Mouse (Mus musculus) brain, embryonic 18.5 days (tissue): ENCODE measurements around the gene Snap23.

ENCODE experiments used
- DNase-seq: peaks from one replicate; pipeline ENCODE4 v3.0.0-alpha.2; 2012; ENCODE audit warnings: low read depth, low spot score

Snap23 gene

DNA sequence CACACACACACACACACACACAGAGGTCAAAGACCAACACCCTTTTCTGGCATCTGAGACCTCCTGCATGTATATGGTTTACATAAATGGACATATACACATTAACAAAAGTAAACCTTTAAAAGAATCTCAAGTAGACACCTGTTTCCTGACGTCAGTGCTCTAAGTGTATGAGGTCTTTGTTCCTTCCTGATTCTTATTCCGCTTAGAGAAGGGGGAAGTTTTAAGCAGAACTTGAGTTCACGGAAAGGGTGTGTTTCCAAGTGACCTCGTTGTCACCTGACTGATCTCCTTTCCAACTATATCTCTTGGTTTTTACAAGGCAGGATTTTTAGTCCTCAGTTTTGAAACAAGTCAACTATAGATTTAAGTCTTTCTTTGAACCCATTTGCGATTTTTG lies 10.8 kb downstream of the Snap23 start:
- DNase-seq: no peak

DNA sequence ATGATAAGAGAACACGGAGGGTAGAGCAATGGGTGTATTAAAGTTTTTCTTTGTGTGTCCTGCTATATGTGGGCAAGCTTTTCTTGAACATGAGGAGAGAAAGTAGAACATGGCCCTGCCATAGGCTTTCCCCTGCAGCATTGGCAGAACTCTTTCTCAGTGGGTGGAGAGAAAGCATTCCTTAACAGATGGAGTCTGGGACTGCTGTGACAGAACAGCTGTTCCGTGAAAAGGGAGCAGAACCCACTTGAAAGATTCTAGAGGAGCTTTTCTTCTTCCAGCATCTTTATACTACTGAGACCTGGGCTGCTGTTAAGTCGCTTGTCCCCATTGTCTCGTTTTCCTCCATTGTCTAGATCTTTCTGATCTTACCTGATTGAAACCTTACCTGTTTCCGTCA lies 22.3 kb downstream of the Snap23 start:
- DNase-seq: no peak

DNA sequence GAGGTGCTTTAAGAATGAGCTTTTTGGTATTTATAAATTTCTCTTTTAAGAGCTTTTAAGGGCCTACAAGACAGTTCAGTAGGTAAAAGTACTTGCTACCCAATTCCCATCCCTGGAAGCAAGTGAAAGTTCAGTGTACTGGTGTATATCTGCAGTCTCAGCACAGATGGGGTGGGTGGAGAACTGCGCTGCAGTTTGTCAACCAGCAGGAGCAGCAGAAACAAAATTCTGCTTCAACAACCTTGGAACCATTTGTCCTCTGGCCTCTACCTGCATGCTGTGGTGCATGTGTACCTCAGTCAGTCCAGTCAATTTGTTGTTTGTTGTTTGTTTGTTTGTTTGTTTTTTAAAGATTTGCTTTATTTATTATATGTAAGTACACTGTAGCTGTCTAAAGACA lies 24.8 kb downstream of the Snap23 start:
- DNase-seq: no peak

DNA sequence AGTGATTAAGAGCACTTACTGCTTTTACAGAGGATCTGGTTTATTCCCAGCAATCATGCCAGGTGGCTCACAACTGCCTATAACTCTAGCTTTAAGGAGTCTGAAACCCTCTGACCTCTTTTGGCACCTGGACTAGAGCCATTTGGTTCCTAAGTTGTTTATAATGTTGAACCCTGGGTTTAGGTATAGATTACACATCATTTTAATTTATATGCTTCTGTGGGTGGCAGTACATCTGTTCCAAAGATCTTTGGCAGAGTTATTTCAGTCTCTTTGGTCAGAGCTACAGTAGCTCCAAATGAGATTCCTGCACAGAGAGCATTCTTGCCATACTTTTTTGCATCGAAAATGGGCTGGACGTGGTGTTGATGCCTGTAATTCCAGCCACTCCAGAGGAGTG lies 30.3 kb downstream of the Snap23 start:
- no peak for DNase-seq

DNA sequence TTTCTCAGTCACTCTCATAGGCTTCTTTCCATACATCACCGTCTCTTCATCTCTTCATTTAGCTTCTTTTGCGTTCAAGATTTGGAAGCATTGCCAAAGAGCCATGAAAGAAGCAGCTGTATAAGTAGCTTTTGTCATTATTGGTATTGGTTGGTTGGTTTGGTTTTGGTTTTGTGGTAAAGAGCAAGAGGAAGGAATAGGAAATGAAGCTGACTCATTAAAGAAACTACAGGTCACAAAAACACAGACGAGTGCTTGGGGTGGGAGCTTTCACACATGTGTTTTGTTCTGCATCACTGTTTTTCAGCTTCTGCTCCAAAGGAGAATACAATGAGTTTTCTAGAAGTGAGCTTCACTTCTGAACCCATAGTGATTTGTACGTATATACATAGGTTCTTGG lies 32.0 kb downstream of the Snap23 start:
- no peak for DNase-seq

DNA sequence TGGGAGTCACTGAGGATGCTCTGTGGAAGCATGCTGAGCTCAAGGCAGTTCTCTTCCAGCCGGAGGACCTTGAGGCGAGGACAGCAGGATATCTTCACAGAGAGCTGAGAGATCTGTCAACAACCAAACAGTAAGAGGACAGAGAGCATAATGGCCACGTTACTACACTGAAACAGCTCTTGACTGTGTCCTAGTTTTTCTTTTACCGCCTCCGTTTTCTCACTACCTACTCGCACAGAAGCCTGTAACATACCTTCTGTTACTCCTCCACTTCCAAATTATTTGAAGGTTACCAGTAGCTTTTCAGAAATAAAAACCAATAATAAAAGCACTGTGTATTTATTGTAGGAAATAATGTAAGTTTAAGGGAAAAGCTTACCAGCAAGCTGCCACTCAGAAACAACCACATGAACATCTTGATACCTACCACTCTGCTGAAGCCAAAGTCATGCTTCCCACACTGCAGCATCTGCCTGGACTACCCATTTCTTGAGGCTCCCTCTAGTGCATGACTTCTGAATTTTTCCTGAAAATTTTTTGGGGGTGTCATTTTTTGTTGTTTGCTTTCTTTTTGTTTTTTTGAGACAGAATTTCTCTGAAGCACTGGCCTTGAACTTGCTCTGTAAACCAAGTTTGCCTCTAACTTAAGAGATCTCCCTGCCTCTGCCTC lies 38.7 kb downstream of the Snap23 start:
- no peak for DNase-seq

DNA sequence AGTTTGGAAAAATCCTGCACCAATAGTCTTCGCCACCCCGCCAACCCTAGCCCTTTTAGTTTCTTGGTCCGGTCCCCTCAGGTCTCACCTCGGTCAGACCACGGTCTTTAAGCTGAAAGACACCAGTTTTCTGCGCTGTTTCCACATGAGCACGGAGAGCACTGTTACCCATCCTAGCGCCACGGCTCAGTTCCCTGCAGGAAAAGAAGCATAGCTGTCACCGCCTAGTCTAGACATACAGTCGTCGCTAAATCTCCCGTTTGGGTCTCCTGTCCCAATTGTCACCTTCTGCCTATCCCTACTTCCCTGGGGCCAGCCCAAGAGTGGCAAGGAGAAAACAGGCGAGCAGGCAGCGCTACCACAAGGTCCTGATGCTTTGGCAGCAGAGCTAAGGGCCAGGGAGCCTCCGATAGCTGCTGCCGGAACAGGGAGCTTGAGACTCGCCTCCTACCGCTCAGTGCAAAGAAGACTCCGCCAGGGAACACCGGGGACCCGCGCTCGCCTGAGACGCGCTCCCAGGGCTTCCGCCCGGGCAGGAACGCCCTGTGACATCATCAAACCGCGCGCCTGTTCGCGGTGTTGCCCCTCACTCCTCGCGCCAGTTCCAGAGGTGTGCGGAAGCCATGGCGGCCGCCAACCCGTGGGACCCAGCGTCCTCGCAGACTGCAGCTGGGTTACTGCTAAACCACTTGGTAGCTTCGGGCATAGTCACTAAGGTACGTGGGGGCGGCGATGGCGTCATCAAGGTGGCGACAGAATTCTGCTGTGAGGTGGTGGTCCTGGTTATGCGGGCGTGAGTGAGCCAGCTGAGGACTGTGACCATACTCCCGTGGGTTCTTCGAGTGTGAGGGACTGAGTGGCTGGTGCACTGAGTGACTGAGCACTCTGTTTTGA lies 41.6 kb downstream of the Snap23 start, which contains the start of the genes Haus2 and Lrrc57:
Gene Haus2, plus strand, starts transcription at position 554 of the 894 bp plus-strand sequence.
Gene Lrrc57, minus strand, starts transcription at position 691 of the 894 bp plus-strand sequence.
- peak; percentile 74 for DNase-seq

DNA sequence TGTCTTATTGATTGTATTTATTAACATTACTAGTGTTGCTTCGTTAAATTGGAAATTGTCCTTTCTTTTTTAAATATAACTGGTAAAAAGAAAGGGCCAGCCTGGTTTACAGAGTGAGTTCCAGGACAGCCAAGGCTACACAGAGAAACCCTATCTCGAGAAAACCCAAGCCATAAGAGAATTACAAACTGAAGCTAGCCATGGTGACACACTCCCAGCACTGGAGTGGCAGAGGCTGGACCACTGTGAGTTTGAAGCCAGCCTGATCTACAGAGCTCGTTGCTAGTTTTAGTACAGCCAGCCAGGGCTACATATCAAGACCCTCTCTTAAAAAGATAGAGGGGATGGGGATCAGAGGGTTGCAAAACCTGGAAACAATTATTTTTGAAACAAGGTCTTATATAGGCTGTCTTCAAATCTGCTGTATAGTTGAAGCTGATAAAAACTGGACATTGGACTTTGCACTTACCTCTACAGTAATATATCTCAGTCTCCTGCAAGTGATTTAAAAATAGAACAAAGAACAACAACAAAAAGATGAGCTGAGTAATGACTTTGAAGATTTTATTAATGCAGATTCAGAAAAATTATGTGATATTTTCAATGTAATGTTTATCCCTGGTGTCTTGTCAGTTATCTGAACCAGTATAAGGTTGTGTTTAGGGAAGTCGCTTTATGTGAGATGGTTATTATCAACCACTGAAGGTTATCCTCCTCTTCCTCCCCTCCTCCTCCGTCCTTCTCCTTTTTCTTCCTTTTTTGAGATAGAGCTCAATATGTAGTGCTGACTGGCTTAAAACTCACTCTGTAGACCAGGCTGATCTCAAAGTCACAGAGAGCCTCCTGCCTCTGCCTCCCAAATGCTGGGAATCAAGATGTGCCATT lies 49.0 kb downstream of the Snap23 start:
- DNase-seq: no peak

DNA sequence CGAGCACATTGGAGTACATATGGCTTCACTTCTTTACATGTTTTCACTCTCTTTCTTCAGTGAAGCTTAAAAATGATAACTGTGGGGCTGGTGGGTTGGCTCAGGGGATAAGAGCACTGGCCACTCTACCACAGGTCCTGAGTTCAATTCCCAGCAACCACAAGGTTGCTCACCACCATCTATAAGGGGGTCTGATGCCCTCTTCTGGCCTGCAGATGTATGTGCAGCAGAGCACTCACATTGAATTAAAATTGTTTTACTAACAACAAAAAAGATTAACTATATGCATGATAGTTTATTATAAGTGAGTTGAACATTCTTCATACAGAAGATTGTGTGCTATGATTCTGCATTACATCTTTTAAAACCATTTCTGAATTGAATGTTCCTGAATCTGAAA lies 52.1 kb downstream of the Snap23 start:
- DNase-seq: no peak

DNA sequence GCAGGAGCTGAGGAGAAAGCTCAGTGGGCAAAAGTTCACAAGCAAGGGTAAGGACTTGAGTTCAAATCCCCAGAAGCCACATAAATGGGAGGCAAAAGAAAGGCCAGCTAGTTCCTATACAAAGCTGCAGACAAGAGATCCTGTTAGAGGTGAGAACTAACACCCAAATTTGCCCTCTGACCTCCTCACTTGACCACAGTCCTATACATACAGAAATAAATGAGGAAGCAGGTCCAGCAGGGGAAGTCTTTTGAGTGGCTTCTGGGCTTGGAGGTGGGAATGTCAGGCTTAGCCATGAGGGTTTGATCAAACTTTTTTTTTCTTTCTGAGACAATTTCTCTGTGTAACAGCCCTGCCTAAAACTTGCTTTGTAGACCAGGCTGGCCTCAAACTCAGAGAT lies 55.4 kb downstream of the Snap23 start:
- no peak for DNase-seq

DNA sequence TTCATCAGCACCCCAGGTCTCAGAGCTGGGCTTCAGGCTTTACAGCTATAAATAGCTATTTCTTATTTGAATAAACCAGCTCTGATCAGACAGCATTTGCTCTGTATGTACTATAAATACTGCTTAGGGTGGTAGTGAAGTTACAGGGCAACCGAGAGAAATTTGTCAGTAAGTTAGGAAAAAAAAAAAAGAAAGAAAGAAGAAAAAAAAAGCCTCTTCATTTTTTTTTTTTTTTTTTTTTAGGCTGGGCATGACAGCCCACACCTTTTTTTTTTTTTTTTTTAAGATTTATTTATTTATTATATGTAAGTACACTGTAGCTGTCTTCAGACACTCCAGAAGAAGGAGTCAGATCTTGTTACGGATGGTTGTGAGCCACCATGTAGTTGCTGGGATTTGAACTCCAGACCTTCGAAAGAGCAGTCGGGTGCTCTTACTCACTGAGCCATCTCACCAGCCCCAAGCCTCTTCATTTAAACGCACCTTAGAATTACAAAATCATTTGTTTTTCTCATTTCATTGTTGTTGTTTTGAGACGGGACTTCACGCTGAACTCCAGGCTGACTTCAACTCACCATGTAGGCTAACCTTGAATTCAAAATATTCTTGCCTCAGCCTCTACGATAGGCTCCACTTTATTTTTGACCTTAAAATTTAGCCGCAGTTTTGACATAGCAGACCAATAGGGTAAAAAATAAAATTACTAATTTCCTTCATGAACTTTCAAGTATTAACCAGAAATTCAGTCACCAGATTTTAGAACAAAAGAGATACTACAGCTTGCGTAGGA lies 60.8 kb downstream of the Snap23 start:
- no peak for DNase-seq

DNA sequence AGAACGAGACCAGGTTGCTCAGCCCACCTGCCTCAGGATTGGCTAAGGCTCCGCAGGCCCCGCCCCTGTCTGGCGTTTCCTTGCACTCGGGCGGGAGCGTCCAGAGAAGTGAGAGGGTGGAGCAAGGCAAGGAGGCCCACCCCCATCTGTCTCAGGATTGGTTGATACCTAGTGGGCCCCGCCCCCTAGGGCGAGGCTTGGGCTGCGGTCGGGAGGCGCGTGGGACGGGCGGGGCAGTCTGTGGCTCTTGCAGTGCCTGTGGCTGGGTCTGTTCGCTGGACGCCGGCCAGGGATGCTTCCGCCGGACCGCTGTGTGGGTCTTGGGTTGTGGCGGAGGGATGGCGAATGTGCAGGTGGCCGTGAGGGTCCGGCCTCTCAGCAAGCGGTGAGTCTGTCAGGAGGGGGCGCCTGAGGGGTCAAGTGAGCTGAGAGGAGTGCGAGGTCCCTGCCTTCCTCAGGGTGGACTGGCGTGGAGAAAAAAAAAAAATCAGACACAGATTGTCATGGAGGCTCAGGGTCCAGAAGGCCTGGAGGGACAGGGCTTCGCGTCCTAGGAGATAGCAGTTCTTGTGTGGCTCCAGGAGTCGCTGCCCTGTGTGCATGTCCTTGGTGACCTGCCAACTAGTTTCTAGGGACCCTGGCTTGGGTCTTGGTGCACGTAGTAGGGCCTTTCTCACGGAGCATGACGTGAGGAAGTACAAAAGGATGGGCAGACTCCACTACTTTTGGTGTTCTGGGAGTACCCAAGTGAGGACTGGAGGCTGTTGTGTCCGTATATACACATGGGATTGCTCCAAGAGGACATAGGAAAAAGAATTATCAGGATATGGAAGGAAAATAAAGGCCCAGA lies 61.6 kb downstream of the Snap23 start, which contains the start of gene Stard9:
Gene Stard9, plus strand, starts transcription at position 236 of the 850 bp plus-strand sequence.
- DNase-seq: peak; percentile 98

DNA sequence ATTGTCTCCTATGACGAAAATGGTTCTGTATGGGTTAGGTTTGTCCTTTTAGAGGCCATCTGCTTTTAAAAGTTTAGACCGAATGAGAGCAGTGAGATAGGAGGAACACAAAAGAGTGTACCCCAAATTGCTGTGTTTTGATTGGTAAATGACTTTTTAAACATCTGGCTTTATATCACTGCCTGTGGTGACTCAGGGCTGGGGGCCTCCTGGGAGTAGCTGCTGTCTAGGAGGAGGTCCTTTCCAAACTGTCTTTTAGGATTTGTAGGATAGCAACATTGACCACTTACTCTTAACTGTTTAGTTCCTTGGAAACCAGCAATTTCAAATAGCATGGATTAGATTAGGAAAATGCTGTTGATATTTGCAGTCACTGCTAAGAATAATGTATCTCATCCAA lies 62.8 kb downstream of the Snap23 start:
- no peak for DNase-seq

DNA sequence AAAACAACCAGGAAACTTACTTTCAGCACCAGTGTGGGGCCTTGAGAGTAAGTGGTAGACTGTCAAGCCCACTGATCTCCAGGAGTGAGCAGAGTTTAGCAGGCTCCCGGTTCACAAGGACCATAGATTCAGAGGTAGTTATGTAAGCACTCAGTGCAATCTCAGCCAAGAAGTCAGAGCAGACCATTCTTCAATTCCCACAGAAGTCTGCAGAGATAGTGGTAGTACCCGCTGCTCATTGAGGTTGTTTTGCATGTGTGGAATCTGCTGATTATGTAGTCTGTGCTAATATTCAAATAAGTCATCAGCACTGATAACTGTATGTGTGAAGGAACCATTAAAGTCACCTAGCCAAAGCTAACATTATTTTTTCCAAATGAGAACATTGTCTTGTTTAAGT lies 63.2 kb downstream of the Snap23 start:
- DNase-seq: no peak

DNA sequence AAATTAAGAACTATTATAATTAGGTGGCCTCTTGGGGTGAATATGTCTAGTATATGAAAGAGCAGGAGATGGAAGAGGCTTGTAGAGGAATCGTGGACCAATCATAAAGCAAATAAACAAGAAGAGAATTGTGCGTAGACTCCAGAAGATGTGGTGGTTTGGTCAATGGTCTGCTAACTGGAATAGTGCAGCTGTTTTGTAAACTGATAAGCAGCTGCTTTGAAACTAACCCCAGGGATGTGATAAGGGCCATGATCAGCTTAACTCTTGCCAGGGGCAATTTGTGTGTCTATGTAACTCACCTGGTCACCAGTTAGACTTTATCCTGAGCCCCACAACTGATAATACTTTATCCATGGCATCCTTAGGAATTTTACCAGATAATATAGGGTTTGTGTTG lies 64.0 kb downstream of the Snap23 start:
- DNase-seq: no peak

DNA sequence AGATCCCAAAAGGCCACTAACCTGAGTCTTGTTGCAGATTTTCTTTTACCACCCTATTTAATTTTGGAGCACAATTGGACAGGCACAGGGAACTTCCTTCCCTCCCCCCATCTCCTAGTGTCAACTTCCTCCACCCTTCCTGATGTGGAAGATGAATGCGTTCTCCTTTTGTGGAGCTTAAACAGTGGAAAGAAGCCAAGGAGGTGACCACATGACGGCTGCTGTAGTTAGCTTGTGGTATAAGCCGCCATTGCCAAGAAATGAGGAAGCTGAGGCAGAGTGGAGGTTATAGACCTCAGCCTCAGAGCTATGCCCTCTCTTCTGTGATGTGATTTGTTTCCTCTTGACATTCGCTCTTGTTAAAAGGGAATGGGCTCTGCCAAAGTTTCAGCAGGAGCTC lies 64.5 kb downstream of the Snap23 start:
- DNase-seq: no peak

DNA sequence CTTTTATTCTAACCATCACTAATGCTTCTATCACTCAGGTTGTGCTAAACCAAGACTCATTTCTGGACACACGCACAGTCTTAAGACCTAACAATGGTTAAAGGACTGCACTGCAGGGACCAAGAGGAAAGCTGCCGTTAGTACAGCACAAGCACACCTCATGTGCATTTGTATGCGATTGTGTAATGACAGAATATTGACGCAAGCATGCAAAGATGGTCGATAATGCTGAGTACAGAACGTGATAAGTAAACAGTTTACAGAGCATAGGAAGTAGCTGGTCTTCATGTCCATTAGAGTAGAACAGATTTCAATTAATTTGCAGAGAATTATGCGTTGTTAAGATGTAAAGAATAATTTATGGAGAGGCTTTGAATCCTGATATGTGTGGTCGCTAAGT lies 73.4 kb downstream of the Snap23 start:
- DNase-seq: no peak

DNA sequence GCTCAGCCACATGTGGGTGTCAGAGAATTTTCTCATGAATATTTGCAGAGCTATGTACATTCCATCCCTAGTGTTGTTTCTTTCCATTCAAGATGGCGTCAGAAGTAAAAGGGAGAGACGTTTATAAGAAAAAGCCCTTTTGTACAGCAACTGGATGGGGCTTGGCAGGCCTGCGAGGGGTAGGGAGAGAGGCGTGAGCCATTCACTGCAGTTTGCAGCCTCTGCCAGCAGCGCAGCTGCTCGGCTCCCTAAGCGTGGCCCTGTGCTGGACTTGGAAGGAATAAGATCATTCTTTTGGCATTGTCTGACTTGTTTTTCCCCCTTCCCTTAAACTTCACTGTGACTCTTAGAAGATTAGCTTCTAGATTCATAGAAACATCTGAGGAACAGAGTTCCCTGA lies 76.4 kb downstream of the Snap23 start:
- DNase-seq: no peak

DNA sequence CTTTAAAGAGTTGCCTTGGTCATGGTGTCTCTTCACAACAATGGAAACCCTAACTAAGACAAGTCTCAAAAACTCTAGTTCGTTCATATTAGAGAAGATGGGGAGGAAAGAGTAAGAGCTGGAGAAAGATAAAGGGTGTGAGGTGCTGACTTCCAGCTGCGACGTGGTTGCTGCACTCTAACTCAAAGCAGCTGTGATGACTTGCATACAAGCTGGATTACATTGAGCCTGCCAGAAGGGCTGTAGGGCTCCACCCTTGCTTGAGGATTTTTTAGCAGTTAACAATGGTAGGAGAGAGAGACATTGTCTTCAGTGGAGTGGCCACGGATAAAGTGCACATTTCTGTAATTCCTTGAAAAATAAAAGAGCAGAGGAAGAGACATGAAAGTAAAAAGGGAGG lies 79.3 kb downstream of the Snap23 start:
- DNase-seq: no peak
